Mouse (Mus musculus): Measurements from ENCODE around the gene Laptm4a. TPM values are rescaled to one million over a fixed set of nuclear protein-coding genes. Genes with fewer than 3 reads are reported as not detected.

Laptm4a gene
- polyA plus RNA-seq (2012; rRNA removed), result 256 and 291 TPM in 2 replicates

- Histone ChIP-seq H3K4me3 (ENCODE audit: insufficient read depth, low read depth, low read length) (peak within 1 kb of the TSS; percentile 82), H3K27ac (ENCODE audit: insufficient read depth, low read depth, low read length) (peak within 1 kb of the TSS; percentile 96), H3K36me3 (ENCODE audit: control insufficient read depth, insufficient read depth, low read length) (peaks cover 2% of the 10 kb centered on the region), H3K27me3 (replicated peaks; ENCODE audit: control insufficient read depth, insufficient read depth, low read length) (no peaks in the 10 kb centered on the region), H3K4me1 (ENCODE audit: control insufficient read depth, insufficient read depth, low read length) (peaks cover 12% of the 10 kb centered on the region; the same call in 1 of the 2 replicates)
- DNase-seq, result peak; percentile 99
- TF ChIP-seq CTCF (conservative IDR thresholded peaks at IDR 0.05; ENCODE audit: insufficient read depth, insufficient read length, low read depth, low read length) (no peak), POLR2A (IDR thresholded peaks at IDR 0.05; ENCODE audit: low read depth, low read length) (peak; percentile 84)
- WGBS, result under 1% methylated on average over 73 of the region's 73 CpGs
Observed at GRCm38 (mm10) chr12:8921394-8922368, at the start of gene Laptm4a. Gene Laptm4a (plus strand): TSS chr12:8921664.

GRCm38 (mm10) chr12:8875583-8875982, 45.9 kb upstream of the Laptm4a start:
- 84% methylated on average over 9 of the region's 9 CpGs for WGBS

DNA sequence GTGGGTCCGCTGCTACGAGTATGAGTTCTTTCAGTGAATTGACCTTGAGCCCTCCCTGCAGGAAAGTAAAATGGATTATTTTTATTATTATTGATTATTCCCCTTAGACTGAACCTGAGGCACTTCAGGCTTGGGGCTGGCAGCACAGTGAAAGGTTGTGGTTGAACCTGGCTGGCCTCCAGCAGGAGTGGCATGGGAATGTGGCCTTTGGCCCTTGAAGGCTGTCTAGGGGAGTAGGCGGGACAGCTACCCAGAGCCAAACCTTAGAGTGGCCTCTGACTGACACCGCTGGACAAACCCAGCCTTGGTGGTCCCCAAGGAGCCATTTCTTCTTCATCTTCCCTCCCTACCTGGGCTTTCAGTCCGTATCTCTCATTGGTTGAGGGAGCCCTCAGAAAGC, 44.6 kb upstream of the Laptm4a start:
- Histone ChIP-seq H3K27me3 (replicated peaks; ENCODE audit: control insufficient read depth, insufficient read depth, low read length) (no peaks in the 10 kb centered on the region), H3K27ac (ENCODE audit: insufficient read depth, low read depth, low read length) (no peak overlapping the region), H3K36me3 (ENCODE audit: control insufficient read depth, insufficient read depth, low read length) (no peaks in the 10 kb centered on the region), H3K4me3 (ENCODE audit: insufficient read depth, low read depth, low read length) (no peak overlapping the region), H3K4me1 (ENCODE audit: control insufficient read depth, insufficient read depth, low read length) (peaks cover 7% of the 10 kb centered on the region)
- WGBS, result 56% methylated on average over 5 of the region's 5 CpGs
- no peak for TF ChIP-seq POLR2A (IDR thresholded peaks at IDR 0.05; ENCODE audit: low read depth, low read length)
- TF ChIP-seq CTCF (conservative IDR thresholded peaks at IDR 0.05; ENCODE audit: insufficient read depth, insufficient read length, low read depth, low read length), result no peak
- DNase-seq, result peak; percentile 93

More at GRCm38 (mm10) chr12:8875583-8875982, 45.9 kb upstream of the Laptm4a start:
- DNase-seq, result no peak
- H3K27ac ChIP-seq (ENCODE audit: insufficient read depth, low read depth, low read length), result no peak overlapping the region
- no peak overlapping the region for H3K4me3 ChIP-seq (ENCODE audit: insufficient read depth, low read depth, low read length)
- TF ChIP-seq POLR2A (IDR thresholded peaks at IDR 0.05; ENCODE audit: low read depth, low read length) (no peak), CTCF (conservative IDR thresholded peaks at IDR 0.05; ENCODE audit: insufficient read depth, insufficient read length, low read depth, low read length) (no peak)
- no peaks in the 10 kb centered on the region for H3K36me3 ChIP-seq (ENCODE audit: control insufficient read depth, insufficient read depth, low read length)
- H3K4me1 ChIP-seq (ENCODE audit: control insufficient read depth, insufficient read depth, low read length), result peaks cover 7% of the 10 kb centered on the region
- H3K27me3 ChIP-seq (replicated peaks; ENCODE audit: control insufficient read depth, insufficient read depth, low read length), result no peaks in the 10 kb centered on the region

- no peak for TF ChIP-seq CTCF (conservative IDR thresholded peaks at IDR 0.05; ENCODE audit: insufficient read depth, insufficient read length, low read depth, low read length)
- no peak for TF ChIP-seq POLR2A (IDR thresholded peaks at IDR 0.05; ENCODE audit: low read depth, low read length)
- H3K4me3 ChIP-seq (ENCODE audit: insufficient read depth, low read depth, low read length), result no peak overlapping the region
- peak overlapping the region; percentile 21; the same call in 1 of the 2 replicates for H3K27ac ChIP-seq (ENCODE audit: insufficient read depth, low read depth, low read length)
Observed at GRCm38 (mm10) chr12:8877413-8877812, 44.1 kb upstream of the Laptm4a start.

GRCm38 (mm10) chr12:8878752-8879151, 42.7 kb upstream of the Laptm4a start:
- H3K4me1 ChIP-seq (ENCODE audit: control insufficient read depth, insufficient read depth, low read length), result peaks cover 9% of the 10 kb centered on the region
- WGBS, result 93% methylated on average over 2 of the region's 2 CpGs
- H3K27ac ChIP-seq (ENCODE audit: insufficient read depth, low read depth, low read length), result no peak overlapping the region

More at GRCm38 (mm10) chr12:8877413-8877812, 44.1 kb upstream of the Laptm4a start:
- peak; percentile 47 for DNase-seq
- Histone ChIP-seq H3K4me1 (ENCODE audit: control insufficient read depth, insufficient read depth, low read length) (peaks cover 7% of the 10 kb centered on the region), H3K27me3 (replicated peaks; ENCODE audit: control insufficient read depth, insufficient read depth, low read length) (no peaks in the 10 kb centered on the region), H3K36me3 (ENCODE audit: control insufficient read depth, insufficient read depth, low read length) (no peaks in the 10 kb centered on the region)
- 67% methylated on average over 6 of the region's 6 CpGs for WGBS

GRCm38 (mm10) chr12:8879389-8879788, 42.1 kb upstream of the Laptm4a start:
- H3K4me1 ChIP-seq (ENCODE audit: control insufficient read depth, insufficient read depth, low read length), result peaks cover 9% of the 10 kb centered on the region
- no peaks in the 10 kb centered on the region for H3K36me3 ChIP-seq (ENCODE audit: control insufficient read depth, insufficient read depth, low read length)
- DNase-seq, result no peak
- H3K4me3 ChIP-seq (ENCODE audit: insufficient read depth, low read depth, low read length), result no peak overlapping the region
- H3K27ac ChIP-seq (ENCODE audit: insufficient read depth, low read depth, low read length), result no peak overlapping the region
- TF ChIP-seq POLR2A (IDR thresholded peaks at IDR 0.05; ENCODE audit: low read depth, low read length) (no peak), CTCF (conservative IDR thresholded peaks at IDR 0.05; ENCODE audit: insufficient read depth, insufficient read length, low read depth, low read length) (peak; percentile 26; the same call in 1 of the 2 replicates)
- 78% methylated on average over 6 of the region's 6 CpGs for WGBS
- no peaks in the 10 kb centered on the region for H3K27me3 ChIP-seq (replicated peaks; ENCODE audit: control insufficient read depth, insufficient read depth, low read length)

More at GRCm38 (mm10) chr12:8878752-8879151, 42.7 kb upstream of the Laptm4a start:
- H3K27me3 ChIP-seq (replicated peaks; ENCODE audit: control insufficient read depth, insufficient read depth, low read length), result no peaks in the 10 kb centered on the region
- DNase-seq, result no peak
- TF ChIP-seq CTCF (conservative IDR thresholded peaks at IDR 0.05; ENCODE audit: insufficient read depth, insufficient read length, low read depth, low read length) (no peak), POLR2A (IDR thresholded peaks at IDR 0.05; ENCODE audit: low read depth, low read length) (no peak)
- H3K4me3 ChIP-seq (ENCODE audit: insufficient read depth, low read depth, low read length), result no peak overlapping the region
- H3K36me3 ChIP-seq (ENCODE audit: control insufficient read depth, insufficient read depth, low read length), result no peaks in the 10 kb centered on the region

- TF ChIP-seq POLR2A (IDR thresholded peaks at IDR 0.05; ENCODE audit: low read depth, low read length) (no peak), CTCF (conservative IDR thresholded peaks at IDR 0.05; ENCODE audit: insufficient read depth, insufficient read length, low read depth, low read length) (peak; percentile 77)
- Histone ChIP-seq H3K27ac (ENCODE audit: insufficient read depth, low read depth, low read length) (no peak overlapping the region), H3K4me1 (ENCODE audit: control insufficient read depth, insufficient read depth, low read length) (peaks cover 9% of the 10 kb centered on the region), H3K27me3 (replicated peaks; ENCODE audit: control insufficient read depth, insufficient read depth, low read length) (no peaks in the 10 kb centered on the region), H3K36me3 (ENCODE audit: control insufficient read depth, insufficient read depth, low read length) (no peaks in the 10 kb centered on the region), H3K4me3 (ENCODE audit: insufficient read depth, low read depth, low read length) (no peak overlapping the region)
- peak; percentile 74 for DNase-seq
- WGBS, result 45% methylated on average over 4 of the region's 4 CpGs
Observed at GRCm38 (mm10) chr12:8881736-8882135, 39.7 kb upstream of the Laptm4a start.

Measured in kidney, adult 2 months (tissue).